ENCODE assay signal across 21 mouse cellular contexts in genomic region chr1:69291329-69291728, GRCm38 (mm10).
A peak's percentile ranks its signal among the peaks of the same experiment; 100 is the strongest.
DNase-seq lines count a peak whose midpoint lies in the region; ATAC-seq and TF ChIP-seq lines count a peak whose summit lies in the region.
"Had no signal": no experiment of that assay in that cellular context is flagged by ENCODE, and none has a peak within 500 bp of the region (broad histone marks: within the 10 kb centered on the region; RNA-seq: fewer than 3 reads in every experiment).

No protein-coding gene starts in this region.

- H3K9me3 ChIP-seq in CH12.LX (replicated peaks; ENCODE audit: low read length) = no peaks in the 10 kb centered on the region
- no peaks in the 10 kb centered on the region for H3K9me3 ChIP-seq in midbrain, embryonic 15.5 days
- H3K9me3 ChIP-seq: embryonic facial prominence, embryonic 12.5 days; G1E; hindbrain, embryonic 12.5 days; intestine, embryonic 15.5 days; kidney, embryonic 15.5 days; lung, embryonic 15.5 days had no signal

- no peaks in the 10 kb centered on the region for H3K27me3 ChIP-seq in CH12.LX (replicated peaks)
- H3K27me3 ChIP-seq in midbrain, embryonic 15.5 days (replicated peaks) = no peaks in the 10 kb centered on the region
- H3K27me3 ChIP-seq: embryonic facial prominence, embryonic 12.5 days; hindbrain, embryonic 12.5 days; intestine, embryonic 15.5 days; kidney, embryonic 15.5 days; lung, embryonic 15.5 days had no signal

- TF ChIP-seq CTCF in CH12.LX (conservative IDR thresholded peaks at IDR 0.05 in 1 of 2, IDR thresholded peaks at IDR 0.05 in 1 of 2; ENCODE audit: low read depth in 2 of 2, low read length in 2 of 2) = no peak

- WGBS in midbrain, embryonic 15.5 days = 88% methylated on average over 7 of the region's 7 CpGs

- H3K4me1 ChIP-seq in CH12.LX (ENCODE audit: control insufficient read depth in 1 of 2, insufficient read depth in 2 of 2) = peaks cover 0 to 6% of the 10 kb centered on the region in 2 experiments; a peak in 2 of 4 replicates
- no peaks in the 10 kb centered on the region for H3K4me1 ChIP-seq in midbrain, embryonic 15.5 days
- H3K4me1 ChIP-seq: embryonic facial prominence, embryonic 12.5 days; hindbrain, embryonic 12.5 days; intestine, embryonic 15.5 days; kidney, embryonic 15.5 days; lung, embryonic 15.5 days had no signal

- in situ Hi-C loops in CH12.LX (cut with MboI; ENCODE audit: low pct_ligation_motif_present, low pct_unique_long_range_greater_than_20kb, low sequenced_read_pairs) = no loop called here

- ATAC-seq in hematopoietic stem cell, adult 5-6 weeks (replicated peaks in 1 of 2; ENCODE audit: insufficient read depth in 1 of 2, low FRiP score in 2 of 2, low TSS enrichment in 1 of 2, low read depth in 1 of 2, poor library complexity in 2 of 2, severe bottlenecking in 2 of 2) = peak; percentile 48 to 76; a peak in 3 of 4 replicates
- ATAC-seq in monocyte, adult 5-6 weeks (replicated peaks; ENCODE audit: insufficient number of reproducible peaks, low FRiP score, low TSS enrichment, poor library complexity, severe bottlenecking) = no peak
- no peak for ATAC-seq in midbrain, embryonic 15.5 days (replicated peaks)
- ATAC-seq: forebrain, embryonic 14.5 days; intestine, embryonic 15.5 days had no signal

- peak; percentile 53 for DNase-seq in CH12.LX (ENCODE audit: extremely low read depth)
- peak; percentile 59 for DNase-seq in naive thymus-derived CD4-positive, alpha-beta T cell, adult 2 months (ENCODE audit: low read depth)
- DNase-seq in thymus, postnatal 4 days = peak; percentile 27
- no peak for DNase-seq in adrenal gland, adult (ENCODE audit: inconsistent age in 2 of 2, low spot score in 1 of 2)
- DNase-seq: cerebellum, adult 2 months; gastrocnemius, postnatal 25 days; right cerebral cortex, postnatal 4 days had no signal

- H3K4me2 ChIP-seq in CH12.LX (ENCODE audit: insufficient read depth, low read depth, poor library complexity, severe bottlenecking) = peak overlapping the region; percentile 8; the same call in 1 of the 2 replicates
- H3K4me2 ChIP-seq in midbrain, embryonic 15.5 days = no peak overlapping the region
- H3K4me2 ChIP-seq: embryonic facial prominence, embryonic 12.5 days; hindbrain, embryonic 12.5 days; intestine, embryonic 15.5 days; kidney, embryonic 15.5 days; lung, embryonic 15.5 days had no signal

- H3K27ac ChIP-seq in CH12.LX (ENCODE audit: insufficient read depth, low read depth) = no peak overlapping the region
- no peak overlapping the region for H3K27ac ChIP-seq in midbrain, embryonic 15.5 days
- H3K27ac ChIP-seq: embryonic facial prominence, embryonic 12.5 days; hindbrain, embryonic 12.5 days; intestine, embryonic 15.5 days; kidney, embryonic 15.5 days; liver, embryonic 14.5 days; lung, embryonic 15.5 days; macrophage; stomach, postnatal 0 days had no signal

- no peak for TF ChIP-seq POLR2A in CH12.LX (IDR thresholded peaks at IDR 0.05; ENCODE audit: low read depth, low read length)

- H3K9ac ChIP-seq in CH12.LX (ENCODE audit: insufficient read depth, low read depth) = no peak overlapping the region
- no peak overlapping the region for H3K9ac ChIP-seq in midbrain, embryonic 15.5 days
- H3K9ac ChIP-seq: embryonic facial prominence, embryonic 12.5 days; hindbrain, embryonic 12.5 days; intestine, embryonic 15.5 days; kidney, embryonic 15.5 days; liver, embryonic 14.5 days; lung, embryonic 15.5 days had no signal

- TF ChIP-seq RAD21 in CH12.LX (IDR thresholded peaks at IDR 0.05; ENCODE audit: low read depth, low read length) = no peak

- no peaks in the 10 kb centered on the region for H3K79me2 ChIP-seq in CH12.LX (replicated peaks; ENCODE audit: control insufficient read depth, extremely low read depth, insufficient read depth, poor library complexity, severe bottlenecking)

- no peak for TF ChIP-seq EP300 in CH12.LX (IDR thresholded peaks at IDR 0.05; ENCODE audit: low read length)

- no peak overlapping the region for H3K4me3 ChIP-seq in CH12.LX (replicated peaks in 1 of 3; ENCODE audit: low read depth in 2 of 3, low read length in 2 of 3, poor library complexity in 1 of 3)
- H3K4me3 ChIP-seq in midbrain, embryonic 15.5 days = no peak overlapping the region
- H3K4me3 ChIP-seq: embryonic facial prominence, embryonic 12.5 days; erythroblast, embryonic 14.5 days; hindbrain, embryonic 12.5 days; intestine, embryonic 15.5 days; kidney, embryonic 15.5 days; lung, embryonic 15.5 days had no signal

- dilution Hi-C loops in CH12.LX (cut with MboI; ENCODE audit: extremely low pct_ligation_motif_present, extremely low pct_unique_long_range_greater_than_20kb, low sequenced_read_pairs) = no loop called here

- no peaks in the 10 kb centered on the region for H3K36me3 ChIP-seq in CH12.LX (replicated peaks in 1 of 2; ENCODE audit: control insufficient read depth in 1 of 2, insufficient read depth in 1 of 2, low read length in 1 of 2)
- H3K36me3 ChIP-seq in midbrain, embryonic 15.5 days (replicated peaks) = no peaks in the 10 kb centered on the region
- H3K36me3 ChIP-seq: embryonic facial prominence, embryonic 12.5 days; G1E; hindbrain, embryonic 12.5 days; intestine, embryonic 15.5 days; kidney, embryonic 15.5 days; lung, embryonic 15.5 days had no signal

TF ChIP-seq in CH12.LX, 34 proteins besides CTCF, POLR2A, EP300 and RAD21:
- peak; percentile 28; the same call in 1 of the 2 replicates for TF ChIP-seq BHLHE40 (IDR thresholded peaks at IDR 0.05; ENCODE audit: low read depth, low read length)
- no peak for TF ChIP-seq HCFC1 (IDR thresholded peaks at IDR 0.05; ENCODE audit: low read depth, low read length)
TF ChIP-seq in CH12.LX: peak in this region for 1.

Comparison
In these comparisons a context has a peak if more than half of its experiments do, and no peak if none do; other contexts are left out.
1. DNase-seq: peak in CH12.LX (single experiment), naive thymus-derived CD4-positive, alpha-beta T cell, adult 2 months (single experiment) and thymus, postnatal 4 days (single experiment); none in adrenal gland, adult (0 of 2).
2. ATAC-seq: peak in hematopoietic stem cell, adult 5-6 weeks (2 of 2); none in monocyte, adult 5-6 weeks (single experiment) and midbrain, embryonic 15.5 days (single experiment).